Mouse (Mus musculus): ENCODE results near the gene Prkar2b.

DNA sequence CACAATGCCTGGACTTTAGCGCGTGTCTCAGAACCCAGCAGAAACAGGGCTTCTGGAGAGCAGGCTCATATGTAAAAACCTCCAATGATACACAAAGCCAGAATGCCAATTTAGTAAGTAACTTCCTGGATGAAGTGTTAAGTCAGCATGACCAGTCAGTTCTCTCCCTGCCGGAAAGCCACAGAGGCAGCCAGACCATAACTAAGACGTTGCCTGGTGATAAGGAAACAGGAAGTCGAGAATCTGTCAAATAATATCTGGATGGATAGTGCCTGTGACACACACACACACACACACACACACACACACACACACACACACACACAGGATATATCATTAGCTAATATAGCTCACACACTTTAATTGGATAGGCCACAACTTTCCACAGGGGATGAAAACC lies 64.2 kb downstream of the Prkar2b start:
- TF ChIP-seq MYOG (IDR thresholded peaks at IDR 0.05; ENCODE audit: control insufficient read depth in 1 of 3, insufficient read depth in 1 of 3, insufficient read length in 2 of 3, low read depth in 2 of 3) = no peak
- TF ChIP-seq E2F4 (IDR thresholded peaks at IDR 0.05; ENCODE audit: insufficient read depth) = no peak
- no peak for TF ChIP-seq POLR2A (IDR thresholded peaks at IDR 0.05; ENCODE audit: insufficient read length, low read depth)
- TF ChIP-seq MAX (IDR thresholded peaks at IDR 0.05; ENCODE audit: low read depth) = no peak
- TF ChIP-seq USF1 (IDR thresholded peaks at IDR 0.05; ENCODE audit: low read depth) = no peak
- no peak for TF ChIP-seq SRF (IDR thresholded peaks at IDR 0.05; ENCODE audit: control insufficient read depth, insufficient read length, low read depth)
- no peak for TF ChIP-seq POLR2AphosphoS2 (IDR thresholded peaks at IDR 0.05; ENCODE audit: insufficient read length, low read depth)
- no peak for TF ChIP-seq CEBPB (IDR thresholded peaks at IDR 0.05; ENCODE audit: insufficient read depth, poor library complexity, severe bottlenecking)
- TF ChIP-seq REST (IDR thresholded peaks at IDR 0.05; ENCODE audit: insufficient read depth, insufficient read length) = no peak
- no peak for TF ChIP-seq TCF12 (IDR thresholded peaks at IDR 0.05; ENCODE audit: insufficient read depth, poor library complexity, severe bottlenecking)
- TF ChIP-seq TCF3 (IDR thresholded peaks at IDR 0.05; ENCODE audit: insufficient read length, low read depth) = no peak
